Mouse (Mus musculus): Measurements from ENCODE around the gene Grk2. TPM values are rescaled to one million over a fixed set of nuclear protein-coding genes. Genes with fewer than 3 reads are reported as not detected.

The Grk2 gene
- total RNA-seq, 2 experiments from 2014 or later: 31.8 to 36.4 TPM

- intact Hi-C loops (cut with DNase I; ENCODE audit: low total_unique reads): no loop called here
- DNase-seq: no peak
Measured at GRCm38 (mm10) chr19:4242416-4242815, 63.6 kb downstream of the Grk2 start.

- no peak for DNase-seq
- intact Hi-C loops (cut with DNase I; ENCODE audit: low total_unique reads): no loop called here
Measured at GRCm38 (mm10) chr19:4240247-4240668, 65.8 kb downstream of the Grk2 start.

Small RNAs within 50 kb of the gene (microRNA-seq; reads per million reads assigned to microRNA genes)
- gene Mir6985: 0 to 0.32 reads per million in 2 experiments

Other genes starting within 250 kb of the Grk2 start
- not detected for gene Gstp3, start 246.7 kb downstream of the Grk2 start, total RNA-seq (2021)
- gene Cabp2, start 224.6 kb downstream of the Grk2 start, total RNA-seq (2021): not detected
- gene Cdk2ap2, start 209.0 kb downstream of the Grk2 start, total RNA-seq (2021): 10 to 100 TPM; 17.3 to 17.5 TPM
- gene Pitpnm1, start 206.2 kb downstream of the Grk2 start, total RNA-seq (2021): 1 to 10 TPM; 3.7 to 4.2 TPM
- gene Aip, start 180.4 kb downstream of the Grk2 start, total RNA-seq (2021): 10 to 100 TPM; 51.4 to 57.9 TPM
- not detected for gene Gpr152, start 166.4 kb downstream of the Grk2 start, total RNA-seq (2021)
- gene Cabp4, start 162.2 kb downstream of the Grk2 start, total RNA-seq (2021): under 1 TPM in 1 of 2 experiments, not detected in 1; 0.14 TPM
- gene Coro1b, start 157.6 kb downstream of the Grk2 start, total RNA-seq (2021): 10 to 100 TPM; 31.7 to 31.8 TPM
- under 1 TPM; 0.29 to 0.78 TPM for gene Ptprcap, start 152.6 kb downstream of the Grk2 start, total RNA-seq (2021)
- 10 to 100 TPM; 28.5 to 31.3 TPM for gene Rps6kb2, start 142.9 kb downstream of the Grk2 start, total RNA-seq (2021)
- gene Carns1, start 130.7 kb downstream of the Grk2 start, total RNA-seq (2021): 10 to 100 TPM; 23.4 to 27.5 TPM
- 1 to 10 TPM; 2.7 TPM for gene Tbc1d10c, start 114.9 kb downstream of the Grk2 start, total RNA-seq (2021)
- 100 to 1,000 TPM; 266 to 269 TPM for gene Ppp1ca, start 114.2 kb downstream of the Grk2 start, total RNA-seq (2021)
- 1 to 10 TPM; 3.1 to 3.4 TPM for gene Rad9a, start 104.6 kb downstream of the Grk2 start, total RNA-seq (2021)
- 1 to 10 TPM in 1 of 2 experiments, under 1 TPM in 1; 0.58 to 1.2 TPM for gene Clcf1, start 92.0 kb downstream of the Grk2 start, total RNA-seq (2021)
- not detected for gene AC109138.7, start 91.9 kb downstream of the Grk2 start, total RNA-seq (2021)
- 10 to 100 TPM; 21.4 to 22.7 TPM for gene Pold4, start 74.3 kb downstream of the Grk2 start, total RNA-seq (2021)
- gene Ssh3, start 37.0 kb downstream of the Grk2 start, total RNA-seq (2021): 1 to 10 TPM; 2.6 to 4.4 TPM
- gene Ankrd13d, start 23.1 kb downstream of the Grk2 start, total RNA-seq (2021): under 1 TPM; 0.62 to 0.90 TPM
- 10 to 100 TPM; 27.7 to 29.0 TPM for gene Kdm2a, start 92.1 kb upstream of the Grk2 start, total RNA-seq (2021)
- gene Rhod, start 133.2 kb upstream of the Grk2 start, total RNA-seq (2021): 1 to 10 TPM; 1.0 to 2.0 TPM
- 1 to 10 TPM; 2.1 to 5.4 TPM for gene Syt12, start 171.2 kb upstream of the Grk2 start, total RNA-seq (2021)
- not detected for gene 2010003K11Rik, start 192.4 kb upstream of the Grk2 start, total RNA-seq (2021)
- gene Pcx, start 204.2 kb upstream of the Grk2 start, total RNA-seq (2021): 10 to 100 TPM; 16.1 to 17.4 TPM

All from gastrocnemius, postnatal 14 days (tissue).